Mouse (Mus musculus) cerebellum, adult 18-20 months (tissue): ENCODE results near the gene Tnfsf15.

Experiments used
- DNase-seq, 2 experiments: peaks; one replicate each; pipeline ENCODE4 v3.0.0; 2021

The Tnfsf15 gene

DNA sequence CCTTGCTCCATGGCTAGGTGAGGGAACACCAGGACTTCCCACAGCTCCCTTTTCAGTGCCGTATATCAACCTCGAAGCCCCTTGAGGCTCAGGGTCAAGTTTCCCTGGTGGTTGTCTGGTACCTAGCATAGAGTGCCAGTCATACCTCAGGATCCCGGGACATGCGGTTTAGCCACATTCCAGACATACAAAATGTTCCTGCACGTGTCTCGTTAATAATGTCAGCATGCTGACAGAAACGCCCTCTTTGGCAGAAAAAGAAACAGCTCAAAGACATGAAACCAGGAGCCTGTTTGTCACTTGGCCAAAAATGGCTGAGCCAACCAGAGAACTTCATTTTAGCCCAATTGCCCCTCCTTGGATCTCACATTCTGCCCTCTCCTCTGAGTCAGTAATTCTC, 2.8 kb downstream of the Tnfsf15 start:
- no peak for DNase-seq

DNA sequence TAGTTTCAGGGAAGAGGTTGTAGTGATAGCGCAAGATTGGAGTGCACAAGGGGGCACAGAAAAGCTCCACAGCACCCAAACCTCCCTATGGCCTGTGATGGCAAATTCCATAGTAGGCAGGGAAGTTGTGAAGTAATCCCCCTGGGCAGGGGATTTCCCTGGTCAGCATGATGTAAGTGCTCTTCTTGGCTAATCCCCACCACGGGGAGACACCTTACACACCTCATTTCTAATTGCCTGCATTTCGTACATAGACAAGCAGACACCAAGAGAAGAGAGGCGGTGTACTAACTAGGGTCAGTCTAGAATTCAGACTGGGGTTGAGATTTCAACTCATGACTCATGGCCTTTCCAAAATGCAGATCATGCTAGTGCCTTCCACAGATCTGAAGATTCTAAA, 4.2 kb downstream of the Tnfsf15 start:
- DNase-seq, result no peak

DNA sequence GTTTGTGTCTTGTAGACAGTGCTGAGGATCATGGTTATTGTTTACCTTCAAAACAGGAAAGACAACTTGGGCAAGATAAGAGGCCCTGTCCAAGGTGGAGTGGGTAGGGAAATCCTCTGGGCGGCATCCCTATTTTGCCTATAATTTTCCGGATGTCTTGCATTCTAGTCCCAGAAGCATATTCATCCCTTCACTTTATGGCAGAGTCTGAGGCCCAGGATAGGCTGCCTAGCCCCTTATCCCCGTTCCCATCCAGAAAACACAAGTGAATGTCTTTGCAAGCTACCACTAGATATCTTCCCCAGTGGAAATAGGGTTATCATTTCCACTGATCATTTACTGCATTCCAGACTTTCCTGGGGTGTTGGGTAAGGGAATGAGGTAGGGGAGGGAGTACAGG, 4.9 kb downstream of the Tnfsf15 start:
- no peak for DNase-seq

DNA sequence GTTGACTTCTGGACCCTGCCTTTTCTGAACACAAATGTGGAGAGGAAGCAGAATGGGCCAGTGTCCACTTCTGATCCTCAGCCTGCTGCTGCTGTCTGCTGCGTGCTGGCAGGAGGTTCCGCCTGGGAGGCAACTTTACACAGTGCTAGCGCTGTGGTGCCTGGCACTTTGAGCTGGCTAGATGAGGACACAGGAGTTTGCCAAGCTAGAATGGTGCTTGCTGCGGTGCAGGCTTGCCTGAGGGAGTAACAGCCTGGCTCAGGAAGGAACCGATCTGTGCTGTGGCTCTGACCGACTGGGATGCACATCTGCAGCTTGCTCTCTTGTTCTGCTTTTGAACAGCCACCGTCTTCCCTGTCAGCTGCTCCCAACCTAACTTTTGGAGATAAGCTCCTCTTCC, 5.4 kb downstream of the Tnfsf15 start:
- DNase-seq, result peak; percentile 24 to 30

DNA sequence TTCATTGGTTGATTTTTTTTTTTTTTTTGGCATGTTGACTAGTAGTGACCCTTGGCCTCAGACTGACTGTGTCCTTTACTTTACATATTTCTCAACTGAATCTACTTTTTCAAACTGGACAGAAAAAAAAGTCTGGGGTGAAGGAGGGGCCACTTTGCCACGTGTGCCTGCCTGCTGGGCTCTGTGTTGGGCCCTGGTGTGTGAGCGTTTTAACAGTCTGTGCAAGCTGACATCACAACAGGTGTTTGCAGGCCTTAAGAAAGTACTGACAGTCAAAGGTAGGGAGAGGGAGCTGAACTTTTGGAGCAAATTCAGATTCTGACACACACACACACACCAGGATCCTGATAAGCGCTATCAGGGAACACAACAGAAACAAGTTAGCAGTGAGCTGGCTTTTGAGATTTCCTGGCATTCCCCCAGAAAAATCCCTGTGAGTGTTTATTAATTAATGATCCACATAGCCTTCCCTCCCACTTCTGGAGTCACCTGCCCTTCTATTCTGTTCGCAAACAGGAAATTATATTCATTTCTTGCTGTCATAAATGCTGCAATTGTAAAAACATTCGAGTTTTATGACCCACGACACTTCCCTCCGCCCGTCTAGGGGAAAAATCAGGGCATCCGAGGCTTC, 6.4 kb downstream of the Tnfsf15 start:
- no peak for DNase-seq

DNA sequence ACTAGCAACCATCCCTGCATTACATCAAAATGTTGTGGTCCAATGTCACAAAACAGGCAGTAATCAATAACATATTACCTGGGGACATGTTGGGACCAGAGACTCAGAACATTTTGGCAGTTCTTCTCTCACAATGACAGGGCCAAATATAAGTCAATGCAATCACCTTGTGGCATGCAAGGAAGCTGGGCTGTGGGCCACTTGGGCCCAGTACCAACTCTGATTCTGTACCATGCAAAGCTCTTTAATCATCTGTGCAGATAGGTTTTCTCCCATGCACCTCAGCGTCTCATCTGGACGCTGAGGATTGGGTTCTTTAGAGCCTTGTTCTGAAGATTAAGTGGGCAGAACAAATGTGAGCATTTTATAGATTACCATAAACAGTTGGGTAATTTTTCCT, 13.6 kb downstream of the Tnfsf15 start:
- no peak for DNase-seq

DNA sequence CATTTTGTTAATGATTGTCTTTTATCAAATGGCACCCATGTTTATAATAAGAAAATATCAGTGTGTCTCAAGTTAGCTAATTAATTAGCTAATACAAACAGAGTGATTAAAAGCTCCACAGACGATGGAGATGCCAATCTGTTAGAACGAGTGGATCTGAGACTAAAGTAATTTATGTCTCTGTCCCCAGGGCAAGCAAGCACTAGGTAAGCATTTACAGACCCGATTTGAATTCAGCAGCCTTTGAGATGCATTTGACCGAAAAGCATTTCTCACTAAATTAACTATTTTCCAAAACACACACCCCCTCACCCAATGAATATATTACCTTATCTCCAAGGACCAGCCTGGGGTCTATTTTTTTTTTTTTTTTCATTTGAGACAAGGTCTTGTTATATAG, 18.2 kb downstream of the Tnfsf15 start:
- DNase-seq, result no peak

DNA sequence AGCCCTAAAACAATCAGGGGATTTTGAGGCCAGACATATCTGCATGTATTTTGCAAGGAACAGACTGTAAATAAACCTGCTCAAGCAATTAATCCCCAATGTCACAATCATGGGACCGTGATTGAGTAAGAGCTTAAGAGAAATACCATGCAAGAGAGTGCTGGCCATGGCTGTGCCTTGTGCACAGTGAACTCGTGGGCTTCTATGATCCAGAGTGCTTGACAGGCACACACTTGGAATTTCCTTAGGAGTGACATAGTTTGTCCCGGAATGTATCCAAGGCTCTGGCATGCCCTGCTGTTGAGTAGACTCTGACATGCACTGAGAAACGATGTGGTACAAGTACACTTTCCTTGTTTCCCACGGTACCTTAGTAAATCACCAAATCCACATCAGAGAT, 18.9 kb downstream of the Tnfsf15 start:
- DNase-seq, result no peak

DNA sequence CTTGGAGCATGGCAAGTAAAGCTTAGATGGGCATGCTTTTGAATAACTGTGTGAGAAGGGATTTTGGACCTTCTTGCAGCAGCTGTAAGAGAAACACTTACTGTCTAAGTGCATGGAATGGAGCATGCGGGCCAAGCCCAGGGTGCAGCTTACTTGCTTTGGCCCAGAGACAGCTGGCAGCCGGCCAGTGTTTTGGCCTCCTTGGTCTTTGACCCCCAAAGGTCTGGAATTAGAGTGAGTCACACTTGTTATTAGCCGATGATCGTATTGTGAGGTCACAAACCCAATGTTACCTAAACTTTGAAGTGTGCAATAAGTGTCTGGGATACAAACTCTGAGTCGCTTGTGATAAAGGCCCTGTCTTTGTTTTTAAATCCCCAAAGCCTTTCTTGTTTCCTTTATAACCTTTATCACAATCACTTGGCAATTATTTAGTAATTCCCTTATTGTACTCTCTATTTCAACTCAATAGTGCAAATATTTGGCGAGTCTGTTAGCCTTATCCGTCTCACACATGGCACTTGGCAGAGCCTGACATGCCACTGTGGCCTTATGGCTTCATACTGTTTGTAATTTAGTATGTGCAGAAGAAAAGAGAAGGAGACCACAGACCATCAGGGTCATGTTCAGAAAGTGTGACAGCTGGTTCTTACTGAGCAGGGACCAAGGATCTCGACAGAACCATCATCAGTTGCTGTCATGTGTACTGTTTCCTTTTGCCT, 26.8 kb downstream of the Tnfsf15 start:
- peak in 1 of 2 experiments; percentile 5 for DNase-seq

DNA sequence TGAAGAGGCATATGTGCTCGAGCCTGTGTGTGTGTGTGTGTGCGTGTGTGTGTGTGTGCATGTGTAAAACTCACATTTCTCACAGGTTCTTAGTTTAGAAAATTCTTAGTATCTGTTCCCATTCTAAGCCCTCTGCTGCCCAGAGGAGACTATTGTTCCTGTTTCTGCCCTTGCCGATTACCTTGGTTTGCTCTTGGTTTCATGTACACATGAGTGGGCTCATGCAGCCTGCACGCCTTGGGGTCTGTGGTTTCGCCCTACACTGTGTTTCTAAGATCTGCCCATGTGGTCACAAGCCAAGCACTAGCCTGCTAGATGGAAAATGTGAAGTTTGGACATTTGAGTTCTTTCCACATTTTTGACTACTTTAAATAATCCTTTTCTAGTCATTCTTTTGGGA, 33.0 kb downstream of the Tnfsf15 start:
- no peak for DNase-seq

DNA sequence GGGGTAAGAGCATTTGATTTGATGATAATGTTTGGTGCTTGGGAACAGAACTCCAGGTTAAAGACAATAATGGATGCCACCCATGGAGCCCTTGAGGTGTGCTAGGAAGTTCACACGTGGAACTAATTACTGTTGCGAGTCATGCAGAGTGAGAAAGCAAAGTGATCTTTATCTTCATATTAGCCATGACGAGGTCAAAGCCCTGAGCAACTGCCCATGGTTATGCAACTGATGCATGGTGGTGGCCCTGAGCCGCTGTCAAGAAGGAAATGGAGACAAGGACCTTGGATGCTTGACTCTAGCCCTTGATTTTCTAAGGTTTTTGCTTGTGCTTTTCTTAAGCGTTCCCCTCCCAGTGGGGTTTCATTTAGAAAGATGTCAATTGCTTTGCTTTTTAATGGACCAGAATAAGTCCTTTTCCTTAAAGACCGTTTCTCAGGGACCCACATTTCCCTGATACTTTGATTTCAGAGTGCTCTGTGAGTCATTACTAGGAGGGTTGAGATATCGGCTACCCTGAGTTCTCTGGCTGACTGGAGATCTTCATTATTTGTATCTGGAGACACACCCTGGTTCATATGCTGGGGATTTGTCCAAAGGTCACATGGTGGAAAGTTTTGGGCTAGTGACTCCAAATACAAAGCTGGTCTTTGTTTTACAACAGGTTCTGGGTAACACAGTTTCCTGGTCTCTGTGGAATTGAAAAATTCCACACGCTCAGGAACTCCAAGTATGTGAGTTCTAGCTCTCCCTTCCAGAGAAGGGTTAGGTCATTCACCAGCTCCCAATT, 34.3 kb downstream of the Tnfsf15 start:
- DNase-seq, result no peak

DNA sequence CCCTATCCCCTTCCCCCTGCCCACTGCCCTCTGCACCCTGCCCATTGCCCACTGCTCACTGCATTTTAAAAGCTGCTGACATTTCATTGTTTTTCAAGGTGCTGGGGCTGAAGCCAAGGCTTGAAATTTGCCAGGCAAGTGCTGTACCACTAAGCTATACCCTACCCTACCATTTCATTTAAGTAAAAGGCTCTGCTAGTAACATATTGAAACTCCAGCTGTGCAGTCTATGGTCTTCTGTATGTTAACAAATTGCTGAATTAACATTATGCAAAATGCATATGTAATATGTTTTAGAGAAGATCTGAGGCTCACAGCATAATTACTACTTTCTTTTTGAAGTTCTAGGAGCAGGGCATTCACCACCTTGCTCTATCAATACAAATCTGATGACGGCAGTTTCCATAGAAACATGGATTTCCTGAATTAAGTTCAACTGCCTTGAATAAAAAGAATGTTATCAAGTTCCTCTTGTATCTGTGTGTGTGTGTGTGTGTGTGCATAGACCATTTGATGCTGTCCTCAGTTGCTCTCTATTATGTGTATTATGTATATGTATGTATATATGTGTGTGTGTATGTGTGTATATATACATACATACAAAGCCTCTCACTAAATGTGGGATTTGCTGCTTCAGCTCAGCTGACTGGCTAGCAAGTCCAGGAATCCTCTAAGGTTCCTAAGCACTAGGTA, 38.5 kb downstream of the Tnfsf15 start:
- DNase-seq, result no peak

DNA sequence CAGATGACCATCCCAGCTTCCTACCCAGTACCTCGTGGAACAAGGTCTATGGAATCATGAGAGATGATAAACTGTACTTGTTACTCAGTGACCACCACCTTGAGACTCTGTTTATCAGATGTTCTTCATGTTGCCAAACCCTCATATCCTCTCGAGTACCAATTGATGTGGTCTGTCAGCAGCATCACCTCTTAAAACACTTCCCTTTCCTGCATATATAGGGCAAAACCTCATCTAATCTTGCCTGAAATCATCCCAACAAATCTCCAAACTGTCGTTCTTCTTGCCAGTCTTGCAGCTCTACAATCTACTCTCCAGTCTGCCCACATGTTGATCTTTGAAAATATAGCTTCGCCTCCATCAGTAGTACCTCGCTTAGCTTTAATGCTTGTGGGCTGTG, 40.7 kb downstream of the Tnfsf15 start:
- no peak for DNase-seq

DNA sequence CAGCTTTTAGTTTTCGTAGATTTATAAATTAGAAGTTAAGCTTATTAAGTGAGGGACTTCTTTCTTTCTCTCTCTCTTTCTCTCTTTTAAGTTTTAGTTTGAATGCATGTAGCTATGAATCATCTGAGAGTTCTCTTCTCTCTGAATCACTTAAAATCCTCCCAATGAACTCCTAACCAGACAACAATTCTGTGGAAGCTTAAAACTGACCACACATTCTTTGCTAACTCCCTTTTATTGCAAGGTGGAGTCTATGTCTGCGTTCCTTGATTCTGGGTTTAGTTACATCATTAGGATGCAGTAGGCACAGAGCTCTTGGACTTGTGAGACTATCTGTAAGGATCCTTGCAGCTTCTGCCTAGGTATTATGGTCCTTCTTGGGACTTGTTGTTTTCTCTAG, 41.2 kb downstream of the Tnfsf15 start:
- no peak for DNase-seq

DNA sequence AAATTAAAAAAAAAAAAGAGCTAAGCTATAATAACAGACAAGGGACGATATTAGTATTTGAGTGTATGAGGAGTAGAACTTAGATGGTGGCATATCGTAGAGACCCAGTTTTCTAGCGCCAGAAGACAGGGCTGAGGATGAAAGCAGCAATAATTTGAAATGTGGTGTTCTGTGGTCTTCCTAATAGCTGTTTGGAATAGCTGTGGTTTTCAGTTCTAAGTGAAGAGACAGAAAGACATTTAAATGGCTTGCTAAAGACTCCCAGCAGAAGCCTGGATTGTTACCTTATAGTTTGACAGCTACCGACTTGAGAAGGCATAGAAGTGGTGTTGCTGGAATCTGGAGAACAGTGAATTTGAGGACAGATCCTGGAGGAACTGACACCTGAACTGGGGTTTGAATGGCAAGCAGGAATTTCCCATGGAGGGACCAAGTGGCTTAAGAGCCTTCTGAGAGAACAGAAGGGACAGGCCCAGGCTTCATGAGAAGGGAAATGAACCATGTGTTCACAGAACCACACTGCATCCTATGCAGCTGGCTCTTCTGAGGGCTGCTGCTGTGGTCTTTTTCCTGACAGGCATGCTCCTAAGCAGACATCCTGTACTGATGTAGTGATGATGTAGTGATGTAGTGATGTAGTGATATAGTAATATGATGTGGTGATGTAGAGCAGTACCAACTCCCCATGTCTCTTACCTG, 42.8 kb downstream of the Tnfsf15 start:
- DNase-seq, result no peak

DNA sequence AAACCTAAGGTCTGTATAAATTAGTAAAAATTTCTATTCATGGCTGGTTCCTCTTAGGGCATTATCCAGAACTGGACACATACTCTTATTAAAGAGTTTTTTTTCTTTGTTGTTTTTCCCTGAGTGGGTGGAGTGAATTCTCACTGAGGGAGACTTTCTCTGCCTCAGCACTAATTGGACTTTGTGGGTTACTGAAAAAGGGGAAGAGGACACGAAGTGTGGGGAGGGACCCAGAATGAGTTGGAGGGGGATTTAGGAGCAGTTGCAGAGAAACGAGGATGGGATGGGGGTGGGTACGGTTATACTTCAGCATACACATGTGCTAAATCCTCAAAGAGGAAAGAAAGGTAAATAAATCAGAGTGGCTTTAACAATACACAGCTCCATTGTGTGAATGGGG, 45.2 kb downstream of the Tnfsf15 start:
- no peak for DNase-seq

DNA sequence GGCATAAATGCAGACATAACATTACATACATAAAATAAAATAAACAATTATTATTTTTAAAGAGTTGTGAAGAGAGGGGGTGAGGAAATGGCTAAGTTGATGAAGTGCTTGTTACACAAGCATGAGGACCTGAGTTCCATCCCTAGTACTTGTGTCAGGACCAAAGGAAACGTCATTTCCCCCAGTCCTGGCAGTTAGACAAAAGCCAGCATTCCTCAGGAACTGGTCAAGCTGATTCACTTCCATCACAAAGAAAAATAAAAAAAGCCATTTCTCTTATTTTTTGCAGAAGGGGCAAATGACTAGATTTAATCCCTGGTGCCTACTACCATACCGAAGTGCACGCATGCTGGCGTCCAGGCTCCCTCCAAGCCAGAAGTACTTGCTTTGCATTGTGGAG, 48.0 kb downstream of the Tnfsf15 start:
- DNase-seq, result no peak

DNA sequence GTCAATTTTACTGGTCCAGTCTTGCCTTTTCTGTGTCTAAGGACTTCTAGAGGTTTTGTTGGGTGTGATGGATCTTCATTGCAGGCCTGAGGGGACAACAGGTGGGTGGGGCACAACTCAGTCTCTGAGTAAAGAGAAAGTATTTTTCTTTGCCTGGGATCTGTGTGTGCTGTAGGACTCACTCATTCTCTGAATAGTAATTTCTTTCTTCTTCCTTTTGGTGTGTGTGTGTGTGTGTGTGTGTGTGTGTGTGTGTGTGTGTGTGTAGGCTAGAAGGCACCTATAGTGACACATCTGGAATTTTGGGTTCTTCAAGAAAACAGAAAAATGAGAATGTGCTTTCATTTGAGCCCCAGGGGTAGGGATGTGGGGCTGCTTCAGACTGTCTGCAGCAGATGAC, 52.6 kb downstream of the Tnfsf15 start:
- no peak for DNase-seq

DNA sequence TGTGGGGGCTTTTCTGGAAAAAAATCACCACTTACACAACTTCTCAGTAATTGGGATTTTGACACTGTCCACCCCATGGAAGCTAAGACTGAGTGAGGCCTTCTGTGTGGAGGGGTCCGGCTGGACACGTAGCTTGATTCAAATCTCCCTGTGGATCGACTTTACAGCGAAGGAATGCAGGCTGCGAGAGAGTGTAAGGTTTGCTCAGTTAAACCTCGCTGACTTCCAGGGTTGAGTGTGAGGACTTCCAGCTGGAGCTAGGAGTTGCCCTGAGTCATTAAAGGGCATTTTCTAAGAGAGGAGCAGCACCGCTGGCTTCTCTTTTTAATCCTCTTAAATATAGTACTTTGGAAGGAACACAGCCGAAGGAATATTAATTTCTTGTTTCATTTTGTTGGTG, 57.5 kb downstream of the Tnfsf15 start:
- no peak for DNase-seq

DNA sequence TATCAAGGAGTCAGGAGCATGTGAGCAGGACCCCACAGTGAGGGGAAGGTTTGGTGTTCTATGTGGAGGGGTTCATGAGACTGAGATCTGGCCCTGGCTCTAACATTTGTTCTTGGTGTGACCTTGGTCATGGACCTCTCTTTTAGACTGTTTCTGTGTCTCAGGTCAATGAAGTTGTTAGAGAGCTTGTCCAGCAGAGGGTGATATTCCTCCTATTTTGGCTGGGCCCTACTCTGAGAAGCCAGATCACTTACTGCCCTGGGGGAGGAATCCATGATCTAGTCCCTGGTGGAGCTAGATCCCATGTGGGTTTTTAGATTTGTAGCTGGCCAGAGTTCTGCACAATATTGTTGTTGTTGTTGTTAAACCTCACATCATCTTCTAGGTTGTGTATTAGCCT, 58.8 kb downstream of the Tnfsf15 start:
- DNase-seq, result peak; percentile 13 to 16

DNA sequence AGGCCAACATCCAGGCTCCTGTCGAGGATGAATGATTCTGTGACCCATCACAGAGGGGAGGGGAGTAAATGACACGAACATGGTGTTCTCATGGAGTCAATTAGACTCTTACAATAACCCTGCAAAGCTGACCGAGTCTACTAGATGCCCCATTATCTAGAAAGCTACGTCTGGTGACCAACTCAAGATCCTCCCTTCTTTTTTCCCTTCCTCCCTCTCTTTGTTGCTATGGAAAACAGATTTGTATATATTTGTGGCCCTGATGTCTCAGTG, 59.7 kb downstream of the Tnfsf15 start:
- DNase-seq, result no peak

DNA sequence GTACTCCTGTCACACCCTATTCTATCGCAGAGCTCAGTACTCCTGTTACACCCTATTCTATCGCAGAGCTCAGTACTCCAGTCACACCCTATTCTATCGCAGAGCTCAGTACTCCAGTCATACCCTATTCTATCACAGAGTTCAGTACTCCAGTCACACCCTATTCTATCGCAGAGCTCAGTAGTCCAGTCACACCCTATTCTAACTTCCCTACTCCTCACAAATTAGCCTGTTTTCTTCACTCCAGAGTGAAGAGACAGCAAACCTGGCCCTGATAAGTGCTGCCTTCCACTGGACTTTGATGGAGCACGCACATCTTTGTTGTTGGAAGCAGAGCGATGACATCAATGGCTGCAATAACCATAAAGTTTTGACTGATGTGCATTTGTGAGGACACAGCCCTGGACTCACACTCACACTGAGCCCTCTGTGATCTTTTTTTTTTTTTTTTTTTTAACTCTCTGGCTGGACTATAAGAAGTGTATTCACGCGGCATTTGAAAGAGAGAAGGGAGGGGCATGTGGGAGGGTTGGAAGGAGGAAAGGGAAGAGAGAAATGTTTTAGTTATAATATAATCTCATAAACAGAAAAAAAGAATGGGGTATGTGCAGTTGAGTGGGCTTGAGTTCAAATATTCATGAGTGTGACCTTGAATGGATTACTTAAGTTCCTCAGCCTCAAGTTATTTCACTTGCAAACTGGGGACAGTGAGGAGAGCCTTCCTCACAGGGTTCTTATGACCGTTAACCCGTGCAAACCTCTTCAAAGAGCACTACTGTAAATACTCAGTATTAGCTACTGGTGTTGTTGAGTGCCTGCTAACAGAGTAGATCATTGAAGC, 60.3 kb downstream of the Tnfsf15 start:
- DNase-seq, result no peak
